Mouse (Mus musculus): Measurements from ENCODE around the gene Glce.

Gene Glce

GRCm38 (mm10) chr9:62026600-62026999 is 95.9 kb downstream of the Glce start, which contains the start of gene Paqr5:
TSS of gene Paqr5 (minus strand) at chr9:62026856.
- no peaks in the 10 kb centered on the region; the same call in 1 of the 2 replicates for H3K27me3 ChIP-seq (ENCODE audit: control insufficient read depth, insufficient read depth, low read length, poor library complexity, severe bottlenecking)
- H3K36me3 ChIP-seq (ENCODE audit: control insufficient read depth, insufficient read depth, low read length, poor library complexity, severe bottlenecking): no peaks in the 10 kb centered on the region
- peak; percentile 5 for DNase-seq (ENCODE audit: low read depth, low spot score)

GRCm38 (mm10) chr9:62025056-62025455 is 97.4 kb downstream of the Glce start:
- no peaks in the 10 kb centered on the region; the same call in 1 of the 2 replicates for H3K27me3 ChIP-seq (ENCODE audit: control insufficient read depth, insufficient read depth, low read length, poor library complexity, severe bottlenecking)
- H3K36me3 ChIP-seq (ENCODE audit: control insufficient read depth, insufficient read depth, low read length, poor library complexity, severe bottlenecking): no peaks in the 10 kb centered on the region
- no peak for DNase-seq (ENCODE audit: low read depth, low spot score)

- no peaks in the 10 kb centered on the region for H3K36me3 ChIP-seq (ENCODE audit: control insufficient read depth, insufficient read depth, low read length, poor library complexity, severe bottlenecking)
- H3K27me3 ChIP-seq (ENCODE audit: control insufficient read depth, insufficient read depth, low read length, poor library complexity, severe bottlenecking): no peaks in the 10 kb centered on the region; the same call in 1 of the 2 replicates
- no peak for DNase-seq (ENCODE audit: low read depth, low spot score)
Observed at GRCm38 (mm10) chr9:62023879-62024278, 98.6 kb downstream of the Glce start.

GRCm38 (mm10) chr9:62022961-62023680 is 99.3 kb downstream of the Glce start:
- no peak for DNase-seq (ENCODE audit: low read depth, low spot score)
- H3K27me3 ChIP-seq (ENCODE audit: control insufficient read depth, insufficient read depth, low read length, poor library complexity, severe bottlenecking): no peaks in the 10 kb centered on the region; the same call in 1 of the 2 replicates
- H3K36me3 ChIP-seq (ENCODE audit: control insufficient read depth, insufficient read depth, low read length, poor library complexity, severe bottlenecking): no peaks in the 10 kb centered on the region

GRCm38 (mm10) chr9:62021583-62022120 is 100.8 kb downstream of the Glce start:
- Histone ChIP-seq H3K36me3 (ENCODE audit: control insufficient read depth, insufficient read depth, low read length, poor library complexity, severe bottlenecking) (no peaks in the 10 kb centered on the region), H3K27me3 (ENCODE audit: control insufficient read depth, insufficient read depth, low read length, poor library complexity, severe bottlenecking) (no peaks in the 10 kb centered on the region; the same call in 1 of the 2 replicates)
- no peak for DNase-seq (ENCODE audit: low read depth, low spot score)

- no peaks in the 10 kb centered on the region for H3K27me3 ChIP-seq (ENCODE audit: control insufficient read depth, insufficient read depth, low read length, poor library complexity, severe bottlenecking)
- no peak for DNase-seq (ENCODE audit: low read depth, low spot score)
- no peaks in the 10 kb centered on the region for H3K36me3 ChIP-seq (ENCODE audit: control insufficient read depth, insufficient read depth, low read length, poor library complexity, severe bottlenecking)
Observed at GRCm38 (mm10) chr9:62020259-62020658, 102.2 kb downstream of the Glce start.

GRCm38 (mm10) chr9:62018229-62019093 is 104.0 kb downstream of the Glce start:
- Histone ChIP-seq H3K27me3 (ENCODE audit: control insufficient read depth, insufficient read depth, low read length, poor library complexity, severe bottlenecking) (no peaks in the 10 kb centered on the region), H3K36me3 (ENCODE audit: control insufficient read depth, insufficient read depth, low read length, poor library complexity, severe bottlenecking) (no peaks in the 10 kb centered on the region)
- no peak for DNase-seq (ENCODE audit: low read depth, low spot score)

- DNase-seq (ENCODE audit: low read depth, low spot score): no peak
- no peaks in the 10 kb centered on the region for H3K36me3 ChIP-seq (ENCODE audit: control insufficient read depth, insufficient read depth, low read length, poor library complexity, severe bottlenecking)
- no peaks in the 10 kb centered on the region for H3K27me3 ChIP-seq (ENCODE audit: control insufficient read depth, insufficient read depth, low read length, poor library complexity, severe bottlenecking)
Observed at GRCm38 (mm10) chr9:62017329-62017728, 105.1 kb downstream of the Glce start.

- peak; percentile 11 for DNase-seq (ENCODE audit: low read depth, low spot score)
- Histone ChIP-seq H3K27me3 (ENCODE audit: control insufficient read depth, insufficient read depth, low read length, poor library complexity, severe bottlenecking) (no peaks in the 10 kb centered on the region), H3K36me3 (ENCODE audit: control insufficient read depth, insufficient read depth, low read length, poor library complexity, severe bottlenecking) (no peaks in the 10 kb centered on the region)
Observed at GRCm38 (mm10) chr9:62015504-62015903, 107.0 kb downstream of the Glce start.

- DNase-seq (ENCODE audit: low read depth, low spot score): no peak
- Histone ChIP-seq H3K36me3 (ENCODE audit: control insufficient read depth, insufficient read depth, low read length, poor library complexity, severe bottlenecking) (no peaks in the 10 kb centered on the region), H3K27me3 (ENCODE audit: control insufficient read depth, insufficient read depth, low read length, poor library complexity, severe bottlenecking) (no peaks in the 10 kb centered on the region)
Observed at GRCm38 (mm10) chr9:62013316-62014097, 108.9 kb downstream of the Glce start.

GRCm38 (mm10) chr9:62008360-62008759 is 114.1 kb downstream of the Glce start:
- no peak for DNase-seq (ENCODE audit: low read depth, low spot score)
- Histone ChIP-seq H3K36me3 (ENCODE audit: control insufficient read depth, insufficient read depth, low read length, poor library complexity, severe bottlenecking) (no peaks in the 10 kb centered on the region), H3K27me3 (ENCODE audit: control insufficient read depth, insufficient read depth, low read length, poor library complexity, severe bottlenecking) (no peaks in the 10 kb centered on the region)
